Mouse (Mus musculus): ENCODE data around the gene Irf2. TPM values are rescaled to one million over a fixed set of nuclear protein-coding genes. Genes with fewer than 3 reads are reported as not detected.

Irf2 gene
- polyA plus RNA-seq, 1 experiment from 2014 or later = 9.2 TPM

GRCm38 (mm10) chr8:46818990-46819288, 79.4 kb downstream of the Irf2 start:
- DNase-seq (ENCODE audit: low spot score, missing footprints) = no peak
- Histone ChIP-seq H3K27ac (ENCODE audit: low read depth, low read length) (no peak overlapping the region), H3K4me3 (ENCODE audit: low read depth, low read length) (no peak overlapping the region), H3K9me3 (ENCODE audit: control insufficient read depth, low read length) (no peaks in the 10 kb centered on the region), H3K4me2 (no peak overlapping the region), H3K9ac (ENCODE audit: low read length) (no peak overlapping the region), H3K36me3 (ENCODE audit: control insufficient read depth, insufficient read depth, low read length) (no peaks in the 10 kb centered on the region), H3K27me3 (ENCODE audit: control insufficient read depth, insufficient read depth, low read length) (no peaks in the 10 kb centered on the region), H3K4me1 (ENCODE audit: control insufficient read depth, insufficient read depth, low read length) (no peaks in the 10 kb centered on the region)
- WGBS = 92% methylated on average over 2 of the region's 2 CpGs
- no peak for ATAC-seq (ENCODE audit: low FRiP score)

- 94% methylated on average over 7 of the region's 7 CpGs for WGBS
- H3K36me3 ChIP-seq (ENCODE audit: control insufficient read depth, insufficient read depth, low read length) = no peaks in the 10 kb centered on the region
- H3K9me3 ChIP-seq (ENCODE audit: control insufficient read depth, low read length) = no peaks in the 10 kb centered on the region
- H3K4me1 ChIP-seq (ENCODE audit: control insufficient read depth, insufficient read depth, low read length) = no peaks in the 10 kb centered on the region
- no peak overlapping the region for H3K27ac ChIP-seq (ENCODE audit: low read depth, low read length)
- H3K4me3 ChIP-seq (ENCODE audit: low read depth, low read length) = no peak overlapping the region
- DNase-seq (ENCODE audit: low spot score, missing footprints) (no peak), ATAC-seq (ENCODE audit: low FRiP score) (no peak)
- H3K9ac ChIP-seq (ENCODE audit: low read length) = no peak overlapping the region
- H3K4me2 ChIP-seq = no peak overlapping the region
- H3K27me3 ChIP-seq (ENCODE audit: control insufficient read depth, insufficient read depth, low read length) = no peaks in the 10 kb centered on the region
Observed at GRCm38 (mm10) chr8:46828734-46829413, 89.3 kb downstream of the Irf2 start.

GRCm38 (mm10) chr8:46829414-46830111, 90.0 kb downstream of the Irf2 start:
- H3K27me3 ChIP-seq (ENCODE audit: control insufficient read depth, insufficient read depth, low read length) = no peaks in the 10 kb centered on the region
- H3K4me3 ChIP-seq (ENCODE audit: low read depth, low read length) = no peak overlapping the region
- no peak overlapping the region for H3K27ac ChIP-seq (ENCODE audit: low read depth, low read length)
- H3K36me3 ChIP-seq (ENCODE audit: control insufficient read depth, insufficient read depth, low read length) = no peaks in the 10 kb centered on the region
- no peaks in the 10 kb centered on the region for H3K9me3 ChIP-seq (ENCODE audit: control insufficient read depth, low read length)
- 74% methylated on average over 6 of the region's 6 CpGs for WGBS
- H3K4me1 ChIP-seq (ENCODE audit: control insufficient read depth, insufficient read depth, low read length) = no peaks in the 10 kb centered on the region
- no peak overlapping the region for H3K9ac ChIP-seq (ENCODE audit: low read length)
- H3K4me2 ChIP-seq = no peak overlapping the region
- DNase-seq (ENCODE audit: low spot score, missing footprints) (no peak), ATAC-seq (ENCODE audit: low FRiP score) (no peak)

- H3K9ac ChIP-seq (ENCODE audit: low read length) = no peak overlapping the region
- no peaks in the 10 kb centered on the region for H3K9me3 ChIP-seq (ENCODE audit: control insufficient read depth, low read length)
- no peak overlapping the region for H3K4me3 ChIP-seq (ENCODE audit: low read depth, low read length)
- H3K27ac ChIP-seq (ENCODE audit: low read depth, low read length) = no peak overlapping the region
- no peaks in the 10 kb centered on the region for H3K4me1 ChIP-seq (ENCODE audit: control insufficient read depth, insufficient read depth, low read length)
- 92% methylated on average over 11 of the region's 11 CpGs for WGBS
- H3K36me3 ChIP-seq (ENCODE audit: control insufficient read depth, insufficient read depth, low read length) = no peaks in the 10 kb centered on the region
- H3K27me3 ChIP-seq (ENCODE audit: control insufficient read depth, insufficient read depth, low read length) = no peaks in the 10 kb centered on the region
- DNase-seq (ENCODE audit: low spot score, missing footprints) (no peak), ATAC-seq (ENCODE audit: low FRiP score) (no peak)
- H3K4me2 ChIP-seq = no peak overlapping the region
Observed at GRCm38 (mm10) chr8:46830112-46830855, 90.8 kb downstream of the Irf2 start.

GRCm38 (mm10) chr8:46831916-46832315, 92.4 kb downstream of the Irf2 start:
- H3K9ac ChIP-seq (ENCODE audit: low read length) = no peak overlapping the region
- DNase-seq (ENCODE audit: low spot score, missing footprints) = no peak
- 91% methylated on average over 5 of the region's 5 CpGs for WGBS

DNA sequence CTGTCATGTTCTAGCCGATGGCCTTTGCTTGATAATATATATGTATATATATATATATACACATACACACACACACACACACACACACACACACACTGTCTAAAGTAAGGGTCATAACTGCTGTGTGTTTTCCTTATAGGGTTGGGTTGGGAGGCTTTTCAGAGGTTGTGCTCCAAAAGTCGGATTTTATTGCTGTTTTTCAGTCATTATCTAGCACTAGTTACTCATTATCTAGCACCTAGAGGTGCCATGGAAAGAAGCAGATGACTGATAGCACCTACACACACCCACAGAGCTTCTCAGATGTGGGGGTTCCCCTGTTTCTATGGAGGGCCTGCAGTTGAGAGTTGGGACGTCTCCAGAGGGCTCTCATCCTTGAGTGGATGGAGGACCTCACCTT, 92.9 kb downstream of the Irf2 start:
- Histone ChIP-seq H3K4me1 (ENCODE audit: control insufficient read depth, insufficient read depth, low read length) (no peaks in the 10 kb centered on the region), H3K9me3 (ENCODE audit: control insufficient read depth, low read length) (no peaks in the 10 kb centered on the region), H3K4me3 (ENCODE audit: low read depth, low read length) (no peak overlapping the region), H3K27ac (ENCODE audit: low read depth, low read length) (no peak overlapping the region), H3K36me3 (ENCODE audit: control insufficient read depth, insufficient read depth, low read length) (no peaks in the 10 kb centered on the region), H3K9ac (ENCODE audit: low read length) (no peak overlapping the region), H3K4me2 (no peak overlapping the region), H3K27me3 (ENCODE audit: control insufficient read depth, insufficient read depth, low read length) (no peaks in the 10 kb centered on the region)
- WGBS = 78% methylated on average over 3 of the region's 3 CpGs
- ATAC-seq (ENCODE audit: low FRiP score) (no peak), DNase-seq (ENCODE audit: low spot score, missing footprints) (no peak)

More at GRCm38 (mm10) chr8:46831916-46832315, 92.4 kb downstream of the Irf2 start:
- no peak for ATAC-seq (ENCODE audit: low FRiP score)
- Histone ChIP-seq H3K4me3 (ENCODE audit: low read depth, low read length) (no peak overlapping the region), H3K36me3 (ENCODE audit: control insufficient read depth, insufficient read depth, low read length) (no peaks in the 10 kb centered on the region), H3K9me3 (ENCODE audit: control insufficient read depth, low read length) (no peaks in the 10 kb centered on the region), H3K27ac (ENCODE audit: low read depth, low read length) (no peak overlapping the region), H3K4me1 (ENCODE audit: control insufficient read depth, insufficient read depth, low read length) (no peaks in the 10 kb centered on the region), H3K4me2 (no peak overlapping the region), H3K27me3 (ENCODE audit: control insufficient read depth, insufficient read depth, low read length) (no peaks in the 10 kb centered on the region)

GRCm38 (mm10) chr8:46833763-46834162, 94.2 kb downstream of the Irf2 start:
- DNase-seq (ENCODE audit: low spot score, missing footprints) = no peak
- Histone ChIP-seq H3K4me3 (ENCODE audit: low read depth, low read length) (no peak overlapping the region), H3K27ac (ENCODE audit: low read depth, low read length) (no peak overlapping the region), H3K36me3 (ENCODE audit: control insufficient read depth, insufficient read depth, low read length) (no peaks in the 10 kb centered on the region), H3K4me1 (ENCODE audit: control insufficient read depth, insufficient read depth, low read length) (no peaks in the 10 kb centered on the region), H3K9ac (ENCODE audit: low read length) (no peak overlapping the region), H3K9me3 (ENCODE audit: control insufficient read depth, low read length) (no peaks in the 10 kb centered on the region), H3K27me3 (ENCODE audit: control insufficient read depth, insufficient read depth, low read length) (no peaks in the 10 kb centered on the region), H3K4me2 (no peak overlapping the region)
- ATAC-seq (ENCODE audit: low FRiP score) = no peak
- 55% methylated on average over 4 of the region's 4 CpGs for WGBS

- Histone ChIP-seq H3K4me2 (no peak overlapping the region), H3K9me3 (ENCODE audit: control insufficient read depth, low read length) (no peaks in the 10 kb centered on the region), H3K9ac (ENCODE audit: low read length) (no peak overlapping the region), H3K36me3 (ENCODE audit: control insufficient read depth, insufficient read depth, low read length) (no peaks in the 10 kb centered on the region), H3K27me3 (ENCODE audit: control insufficient read depth, insufficient read depth, low read length) (no peaks in the 10 kb centered on the region), H3K4me1 (ENCODE audit: control insufficient read depth, insufficient read depth, low read length) (no peaks in the 10 kb centered on the region), H3K4me3 (ENCODE audit: low read depth, low read length) (no peak overlapping the region), H3K27ac (ENCODE audit: low read depth, low read length) (no peak overlapping the region)
- DNase-seq (ENCODE audit: low spot score, missing footprints) (no peak), ATAC-seq (ENCODE audit: low FRiP score) (no peak)
- 89% methylated on average over 3 of the region's 3 CpGs for whole genome bisulfite sequencing
Observed at GRCm38 (mm10) chr8:46834440-46834839, 94.9 kb downstream of the Irf2 start.

- DNase-seq (ENCODE audit: low spot score, missing footprints) (no peak), ATAC-seq (ENCODE audit: low FRiP score) (no peak)
- Histone ChIP-seq H3K4me3 (ENCODE audit: low read depth, low read length) (no peak overlapping the region), H3K4me1 (ENCODE audit: control insufficient read depth, insufficient read depth, low read length) (no peaks in the 10 kb centered on the region), H3K9me3 (ENCODE audit: control insufficient read depth, low read length) (no peaks in the 10 kb centered on the region), H3K27ac (ENCODE audit: low read depth, low read length) (no peak overlapping the region), H3K27me3 (ENCODE audit: control insufficient read depth, insufficient read depth, low read length) (no peaks in the 10 kb centered on the region), H3K36me3 (ENCODE audit: control insufficient read depth, insufficient read depth, low read length) (no peaks in the 10 kb centered on the region), H3K9ac (ENCODE audit: low read length) (no peak overlapping the region), H3K4me2 (no peak overlapping the region)
- 91% methylated on average over 8 of the region's 8 CpGs for WGBS
Observed at GRCm38 (mm10) chr8:46836011-46836652, 96.6 kb downstream of the Irf2 start.

Measured in midbrain, embryonic 11.5 days (tissue).